ENCODE assay signal across 29 mouse cellular contexts in the genomic region with DNA sequence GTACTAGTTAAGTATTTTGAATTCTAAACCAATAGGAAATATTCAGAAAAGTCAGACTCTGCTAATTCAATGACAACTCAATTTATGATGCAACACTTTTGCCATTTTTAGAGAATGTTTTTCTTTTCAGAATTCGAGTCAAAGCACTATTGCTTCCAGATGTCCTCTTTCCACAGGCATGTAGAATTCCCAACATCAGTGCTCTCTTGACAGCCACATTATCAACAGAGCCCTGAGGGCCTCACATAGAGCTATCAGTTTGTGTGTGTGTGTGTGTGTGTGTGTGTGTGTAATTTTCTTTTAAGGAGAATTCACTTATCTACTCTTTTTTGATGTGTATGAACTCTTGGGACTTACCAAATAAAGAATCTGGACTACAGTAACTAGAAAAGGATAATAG.
DNase-seq lines count a peak whose midpoint lies in the region; ATAC-seq and TF ChIP-seq lines count a peak whose summit lies in the region.
"Had no signal": no experiment of that assay in that cellular context is flagged by ENCODE, and none has a peak within 500 bp of the region (broad histone marks: within the 10 kb centered on the region; RNA-seq: fewer than 3 reads in every experiment).

No protein-coding gene starts in this region.

- ATAC-seq in hindbrain, embryonic 11.5 days (ENCODE audit: low FRiP score) = no peak
- ATAC-seq in hindbrain, embryonic 12.5 days (ENCODE audit: low FRiP score) = no peak
- ATAC-seq in liver, postnatal 0 days = no peak
- ATAC-seq: forebrain, embryonic 13.5 days; midbrain, embryonic 15.5 days had no signal

- TF ChIP-seq CTCF in liver, postnatal 0 days (IDR thresholded peaks at IDR 0.05; ENCODE audit: low read depth) = no peak

- no peaks in the 10 kb centered on the region for H3K36me3 ChIP-seq in hindbrain, embryonic 11.5 days (ENCODE audit: control insufficient read depth, insufficient read depth, low read length)
- no peaks in the 10 kb centered on the region for H3K36me3 ChIP-seq in hindbrain, embryonic 12.5 days
- H3K36me3 ChIP-seq in liver, postnatal 0 days (replicated peaks; ENCODE audit: insufficient read depth, low read length) = no peaks in the 10 kb centered on the region
- no peaks in the 10 kb centered on the region for H3K36me3 ChIP-seq in heart, embryonic 10.5 days
- H3K36me3 ChIP-seq: embryonic facial prominence, embryonic 15.5 days; G1E; heart, embryonic 12.5 days; hindbrain, embryonic 15.5 days; liver, embryonic 15.5 days; midbrain, embryonic 10.5 days; midbrain, embryonic 15.5 days; neural tube, embryonic 15.5 days had no signal

- no peak for TF ChIP-seq EP300 in liver, postnatal 0 days (IDR thresholded peaks at IDR 0.05; ENCODE audit: low read depth)

- no peaks in the 10 kb centered on the region for H3K27me3 ChIP-seq in hindbrain, embryonic 11.5 days (ENCODE audit: control insufficient read depth, insufficient read depth, low read length)
- H3K27me3 ChIP-seq in hindbrain, embryonic 12.5 days = no peaks in the 10 kb centered on the region
- no peaks in the 10 kb centered on the region for H3K27me3 ChIP-seq in liver, postnatal 0 days (ENCODE audit: insufficient read depth, low read length)
- H3K27me3 ChIP-seq in heart, embryonic 10.5 days (ENCODE audit: insufficient read depth, poor library complexity, severe bottlenecking) = no peaks in the 10 kb centered on the region
- H3K27me3 ChIP-seq: embryonic facial prominence, embryonic 15.5 days; forebrain, embryonic 13.5 days; heart, embryonic 12.5 days; hindbrain, embryonic 15.5 days; liver, embryonic 15.5 days; midbrain, embryonic 15.5 days; neural tube, embryonic 15.5 days had no signal

- no peaks in the 10 kb centered on the region for H3K4me1 ChIP-seq in hindbrain, embryonic 11.5 days (replicated peaks; ENCODE audit: control insufficient read depth, insufficient read depth, low read length)
- H3K4me1 ChIP-seq in hindbrain, embryonic 12.5 days = no peaks in the 10 kb centered on the region
- no peaks in the 10 kb centered on the region for H3K4me1 ChIP-seq in liver, postnatal 0 days (ENCODE audit: insufficient read depth)
- H3K4me1 ChIP-seq in heart, embryonic 10.5 days = no peaks in the 10 kb centered on the region
- H3K4me1 ChIP-seq: embryonic facial prominence, embryonic 15.5 days; forebrain, embryonic 13.5 days; hindbrain, embryonic 15.5 days; liver, embryonic 15.5 days; midbrain, embryonic 10.5 days; midbrain, embryonic 15.5 days; neural tube, embryonic 15.5 days had no signal

- H3K4me2 ChIP-seq in hindbrain, embryonic 11.5 days (replicated peaks; ENCODE audit: low read depth, low read length) = no peak overlapping the region
- H3K4me2 ChIP-seq in hindbrain, embryonic 12.5 days (replicated peaks) = no peak overlapping the region
- no peak overlapping the region for H3K4me2 ChIP-seq in liver, postnatal 0 days (ENCODE audit: low read depth, low read length)
- H3K4me2 ChIP-seq: embryonic facial prominence, embryonic 15.5 days; forebrain, embryonic 13.5 days; heart, embryonic 12.5 days; hindbrain, embryonic 15.5 days; liver, embryonic 15.5 days; midbrain, embryonic 15.5 days; neural tube, embryonic 15.5 days had no signal

- 50% methylated on average over 1 of the region's 1 CpGs for WGBS in hindbrain, embryonic 11.5 days
- 51% methylated on average over 1 of the region's 1 CpGs for WGBS in hindbrain, embryonic 12.5 days
- whole genome bisulfite sequencing in liver, postnatal 0 days (ENCODE audit: insufficient replicate concordance) = 39% methylated on average over 1 of the region's 1 CpGs
- WGBS in heart, embryonic 10.5 days = 14% methylated on average over 1 of the region's 1 CpGs

- no peaks in the 10 kb centered on the region for H3K9me3 ChIP-seq in hindbrain, embryonic 11.5 days (ENCODE audit: control insufficient read depth, low read length)
- H3K9me3 ChIP-seq in hindbrain, embryonic 12.5 days (replicated peaks) = no peaks in the 10 kb centered on the region
- no peaks in the 10 kb centered on the region for H3K9me3 ChIP-seq in liver, postnatal 0 days (ENCODE audit: low read length)
- H3K9me3 ChIP-seq in heart, embryonic 10.5 days = no peaks in the 10 kb centered on the region
- H3K9me3 ChIP-seq: embryonic facial prominence, embryonic 15.5 days; forebrain, embryonic 13.5 days; G1E; heart, embryonic 12.5 days; hindbrain, embryonic 15.5 days; liver, embryonic 15.5 days; midbrain, embryonic 10.5 days; midbrain, embryonic 15.5 days; neural tube, embryonic 15.5 days had no signal

- H3K27ac ChIP-seq in hindbrain, embryonic 11.5 days (ENCODE audit: low read depth, low read length) = no peak overlapping the region
- H3K27ac ChIP-seq in hindbrain, embryonic 12.5 days = no peak overlapping the region
- H3K27ac ChIP-seq in liver, postnatal 0 days (ENCODE audit: low read depth) = no peak overlapping the region
- H3K27ac ChIP-seq in heart, embryonic 10.5 days = no peak overlapping the region
- H3K27ac ChIP-seq: embryonic facial prominence, embryonic 15.5 days; forebrain, embryonic 13.5 days; hindbrain, embryonic 15.5 days; kidney, postnatal 0 days; liver, embryonic 15.5 days; midbrain, embryonic 10.5 days; midbrain, embryonic 15.5 days; neural tube, embryonic 15.5 days had no signal

- H3K4me3 ChIP-seq in hindbrain, embryonic 11.5 days (ENCODE audit: low read depth, low read length) = no peak overlapping the region
- H3K4me3 ChIP-seq in hindbrain, embryonic 12.5 days = no peak overlapping the region
- no peak overlapping the region for H3K4me3 ChIP-seq in liver, postnatal 0 days (ENCODE audit: low read depth, low read length)
- H3K4me3 ChIP-seq in heart, embryonic 10.5 days = no peak overlapping the region
- H3K4me3 ChIP-seq: embryonic facial prominence, embryonic 15.5 days; forebrain, embryonic 13.5 days; heart, embryonic 12.5 days; hindbrain, embryonic 15.5 days; liver, embryonic 15.5 days; midbrain, embryonic 10.5 days; midbrain, embryonic 15.5 days; neural tube, embryonic 15.5 days had no signal

- no peak overlapping the region for H3K9ac ChIP-seq in hindbrain, embryonic 11.5 days (ENCODE audit: low read depth, low read length)
- no peak overlapping the region for H3K9ac ChIP-seq in hindbrain, embryonic 12.5 days
- no peak overlapping the region for H3K9ac ChIP-seq in liver, postnatal 0 days (replicated peaks)
- H3K9ac ChIP-seq: embryonic facial prominence, embryonic 15.5 days; forebrain, embryonic 13.5 days; heart, embryonic 12.5 days; hindbrain, embryonic 15.5 days; liver, embryonic 15.5 days; midbrain, embryonic 15.5 days; neural tube, embryonic 15.5 days had no signal

- DNase-seq in hindbrain, embryonic 11.5 days (ENCODE audit: low spot score) = peak; percentile 16
- DNase-seq in 3T3-L1 (ENCODE audit: low read depth, low spot score) = peak; percentile 47
- DNase-seq in embryo, embryonic 9.5 days (ENCODE audit: extremely low spot score) = peak; percentile 15
- peak; percentile 38 for DNase-seq in forelimb bud, embryonic 11.5 days (ENCODE audit: low read depth, low spot score)
- no peak for DNase-seq in frontal cortex, adult 2 months (ENCODE audit: extremely low spot score in 1 of 2, low spot score in 1 of 2)
- no peak for DNase-seq in liver, postnatal 0 days
- no peak for DNase-seq in heart, embryonic 10.5 days (ENCODE audit: low spot score)
- DNase-seq: adrenal gland, postnatal 14 days; cerebellum, adult 11-12 months; cerebellum, postnatal 10 days; gastrocnemius, postnatal 25 days; heart, adult 18-20 months; heart, postnatal 4 days; kidney, adult 18-20 months; kidney, postnatal 4 days; left cerebral cortex, postnatal 4 days; retina, postnatal 1 day; right cerebral cortex, postnatal 25 days had no signal

Comparison
In these comparisons a context has a peak if more than half of its experiments do, and no peak if none do; other contexts are left out.
1. DNase-seq: peak in hindbrain, embryonic 11.5 days (single experiment), 3T3-L1 (single experiment), embryo, embryonic 9.5 days (single experiment) and forelimb bud, embryonic 11.5 days (single experiment); none in frontal cortex, adult 2 months (0 of 2), liver, postnatal 0 days (single experiment) and heart, embryonic 10.5 days (single experiment).